Mouse (Mus musculus) left cerebral cortex, postnatal 4 days (tissue): ENCODE data around the gene Pgc. TPM values are rescaled to one million over a fixed set of nuclear protein-coding genes. Genes with fewer than 3 reads are reported as not detected.

Experiments
- DNase-seq: peaks from one replicate; pipeline ENCODE4 v3.0.0-alpha.2; 2022
- intact Hi-C: fragments of 180-260 bp; cut with DNase I; formaldehyde crosslinking; loops from one replicate; pipeline ENCODE4 v1.15.1; 2025
- total RNA-seq, 2 experiments: library from RNA; stranded (reverse); gene quantifications; 2 replicates each; pipeline ENCODE4 v1.2.3; 2021

Pgc gene
- not detected for total RNA-seq

GRCm38 (mm10) chr17:47726566-47726965 is at the start of gene Pgc:
TSS of gene Pgc (plus strand) at chr17:47726842.
- DNase-seq: no peak
- intact Hi-C loops: no loop called here

GRCm38 (mm10) chr17:47678238-47678637 is 48.4 kb upstream of the Pgc start:
- DNase-seq: no peak
- intact Hi-C loops: loop anchor here (5.0 kb wide), 1 partner anchor 66 kb away; the partner anchor contains the start of genes Bysl, Gm20517 and Med20

- intact Hi-C loops: loop anchor here (5.0 kb wide), 1 partner anchor 66 kb away; the partner anchor contains the start of genes Bysl, Gm20517 and Med20
- no peak for DNase-seq
Measured at GRCm38 (mm10) chr17:47678702-47679101, 47.9 kb upstream of the Pgc start.

GRCm38 (mm10) chr17:47682836-47683235 is 43.8 kb upstream of the Pgc start:
- DNase-seq: no peak
- intact Hi-C loops: no loop called here

DNA sequence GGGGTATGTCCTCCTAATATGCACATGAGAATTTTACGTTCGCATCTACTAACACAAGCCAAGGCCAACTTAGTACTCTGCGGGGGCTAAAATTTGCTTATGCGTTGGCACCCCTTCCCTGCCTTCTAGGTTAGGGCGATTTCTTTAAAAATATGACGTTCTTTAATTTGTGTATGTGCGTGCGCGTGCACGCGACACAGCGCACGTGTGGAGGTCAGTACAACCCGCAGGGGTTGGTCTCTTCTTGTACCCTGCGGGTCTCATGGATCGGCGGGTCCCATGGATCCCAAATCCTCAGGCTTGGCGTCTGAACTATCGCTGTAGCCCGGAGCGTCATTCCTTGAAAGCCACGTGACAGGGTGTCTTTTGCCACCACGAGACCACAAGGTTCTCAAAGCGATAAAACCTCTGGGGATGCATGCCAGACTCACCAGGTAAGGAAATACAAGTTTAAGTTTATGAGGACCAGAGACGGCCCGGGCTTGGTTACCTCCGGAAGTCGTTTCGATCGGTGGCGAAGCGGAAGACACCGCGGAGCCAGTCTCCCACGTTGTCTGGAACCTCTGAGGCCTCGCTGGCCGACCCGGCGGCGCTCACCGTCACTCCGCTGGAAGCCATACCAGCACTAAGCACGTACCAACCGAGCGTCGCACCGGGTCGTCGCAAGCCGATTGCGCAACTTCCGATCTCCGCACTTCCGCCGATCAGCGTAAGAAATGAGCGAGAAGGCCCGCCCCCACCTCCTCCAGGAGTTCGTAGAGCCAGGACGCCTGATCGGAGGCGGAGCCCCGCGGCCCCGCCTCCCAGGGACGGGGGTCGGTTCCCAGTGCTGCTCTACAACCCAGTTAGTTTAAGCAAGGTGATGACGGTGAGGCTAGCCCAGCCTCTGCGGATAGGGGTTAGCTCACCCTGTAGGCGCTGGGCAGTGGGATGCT is 39.0 kb upstream of the Pgc start:
- intact Hi-C loops: no loop called here
- DNase-seq: peak; percentile 96

GRCm38 (mm10) chr17:47688344-47688607 is 38.4 kb upstream of the Pgc start, which contains the start of gene Tomm6:
TSS of gene Tomm6 (minus strand) at chr17:47688386.
- no peak for DNase-seq
- intact Hi-C loops: no loop called here

- intact Hi-C loops: no loop called here
- peak; percentile 78 for DNase-seq
Measured at GRCm38 (mm10) chr17:47688608-47689575, 37.8 kb upstream of the Pgc start, which contains the start of gene Frs3. TSS of gene Frs3 (plus strand) at chr17:47689030.

DNA sequence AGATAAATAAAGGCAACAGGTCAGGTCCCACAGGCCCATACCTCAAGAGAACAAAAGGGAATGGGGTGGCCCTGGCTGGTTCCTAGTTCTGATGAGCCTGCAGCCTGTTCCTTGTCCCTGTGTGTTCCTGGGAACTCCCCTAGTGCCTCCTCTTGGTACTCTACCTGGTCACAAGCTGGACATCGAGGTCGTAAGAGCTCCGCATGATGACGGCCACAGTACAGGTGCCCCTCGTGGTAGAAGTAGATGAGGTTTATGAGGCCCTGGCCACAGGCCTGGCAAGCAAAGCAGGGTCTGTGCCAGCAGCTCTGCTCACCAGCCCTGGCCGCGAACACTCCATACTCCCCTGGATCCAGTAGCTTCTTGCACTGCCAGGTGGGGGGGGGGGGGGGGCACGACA is 36.7 kb upstream of the Pgc start:
- intact Hi-C loops: no loop called here
- DNase-seq: no peak

DNA sequence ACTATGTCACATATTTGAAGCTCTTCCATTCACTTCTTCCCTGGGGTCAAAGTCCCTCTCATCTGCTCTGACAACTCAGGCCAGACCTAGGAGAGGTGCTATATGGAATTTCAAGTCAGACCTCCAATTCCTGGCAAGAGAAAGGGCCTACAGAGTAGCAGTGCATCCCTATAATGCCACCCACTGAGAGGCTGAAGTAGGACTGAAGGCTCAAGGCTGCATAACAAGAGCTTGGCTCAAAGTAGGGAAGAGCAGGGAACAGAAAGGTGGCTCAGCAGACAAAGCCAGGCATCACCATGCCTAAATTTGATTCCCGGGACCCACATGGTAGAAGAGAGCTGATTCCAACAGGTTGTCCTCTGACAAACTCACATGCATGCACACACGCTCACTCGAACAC is 35.0 kb upstream of the Pgc start:
- intact Hi-C loops: no loop called here
- DNase-seq: no peak

- no peak for DNase-seq
- intact Hi-C loops: no loop called here
Measured at GRCm38 (mm10) chr17:47693671-47694441, 32.8 kb upstream of the Pgc start.

DNA sequence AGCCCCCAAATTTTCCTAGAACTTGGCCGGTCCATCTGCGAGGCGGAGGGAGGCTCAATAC is 32.4 kb upstream of the Pgc start, which contains the start of gene Gm21981:
Gm21981 (minus strand) TSS at position 14 of the 61 bp plus-strand sequence.
- no peak for DNase-seq
- intact Hi-C loops: no loop called here

DNA sequence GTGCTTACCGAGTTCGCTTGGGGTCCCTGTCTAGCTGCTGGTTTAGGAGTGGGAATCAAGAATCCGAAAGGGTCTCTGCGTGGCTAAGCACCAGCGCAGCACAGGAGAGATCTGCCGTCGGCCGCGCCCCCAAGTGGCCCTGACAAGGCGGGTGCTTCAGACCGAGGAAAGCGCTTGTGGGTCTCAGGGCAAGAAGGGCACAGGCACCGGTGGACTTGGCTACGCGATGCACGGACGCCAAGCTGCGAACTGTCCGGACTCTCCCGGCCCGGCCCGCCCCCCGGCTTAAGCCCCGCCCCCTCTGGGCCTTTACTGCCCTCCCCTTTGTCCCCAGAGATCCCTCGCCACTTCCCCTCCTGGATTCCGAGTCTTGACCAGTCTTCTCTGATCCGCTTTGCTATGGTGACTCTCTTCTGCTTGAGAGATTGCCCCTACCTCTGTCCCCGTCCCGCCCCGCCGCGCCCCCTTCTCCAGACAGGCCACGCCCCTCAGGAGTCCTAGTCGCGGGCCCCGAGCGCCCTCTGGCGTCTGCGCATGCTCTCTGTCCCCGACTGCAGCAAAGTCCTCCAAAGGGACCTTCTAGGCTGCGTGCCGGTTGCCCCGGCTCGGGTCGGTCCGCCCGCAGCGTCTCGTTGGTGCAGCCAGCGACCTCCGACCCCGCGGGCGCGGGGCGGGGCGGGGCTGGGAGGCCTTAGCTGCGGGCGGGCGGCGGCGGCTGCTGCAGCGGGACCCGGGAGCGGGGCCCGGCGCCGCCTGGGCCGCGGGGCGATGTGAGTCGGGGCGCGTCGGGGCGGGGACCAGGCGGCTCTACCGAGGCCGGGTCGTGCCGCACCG is 31.9 kb upstream of the Pgc start, which contains the start of gene Prickle4:
Prickle4 (minus strand) TSS at position 234 of the 834 bp plus-strand sequence.
- DNase-seq: peak; percentile 99
- intact Hi-C loops: no loop called here

DNA sequence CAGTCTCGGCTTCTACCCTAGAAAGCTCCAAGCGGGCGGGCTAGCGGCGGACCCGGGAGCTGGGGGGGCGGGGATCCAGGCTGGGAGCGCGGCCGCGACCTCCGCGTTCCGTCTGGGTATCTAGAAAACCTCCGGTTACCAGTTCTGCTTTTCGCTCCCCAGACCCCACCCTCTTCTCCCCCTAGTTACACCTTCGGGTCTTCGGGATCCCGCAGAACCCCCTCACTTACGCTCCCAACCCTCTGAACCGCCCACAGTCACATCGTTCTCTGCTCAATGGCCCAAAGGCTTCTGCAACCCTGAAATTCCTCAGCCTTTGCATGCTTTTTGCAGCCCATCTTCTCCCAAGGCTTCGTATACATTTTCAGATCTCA is 31.3 kb upstream of the Pgc start:
- no peak for DNase-seq
- intact Hi-C loops: no loop called here

DNA sequence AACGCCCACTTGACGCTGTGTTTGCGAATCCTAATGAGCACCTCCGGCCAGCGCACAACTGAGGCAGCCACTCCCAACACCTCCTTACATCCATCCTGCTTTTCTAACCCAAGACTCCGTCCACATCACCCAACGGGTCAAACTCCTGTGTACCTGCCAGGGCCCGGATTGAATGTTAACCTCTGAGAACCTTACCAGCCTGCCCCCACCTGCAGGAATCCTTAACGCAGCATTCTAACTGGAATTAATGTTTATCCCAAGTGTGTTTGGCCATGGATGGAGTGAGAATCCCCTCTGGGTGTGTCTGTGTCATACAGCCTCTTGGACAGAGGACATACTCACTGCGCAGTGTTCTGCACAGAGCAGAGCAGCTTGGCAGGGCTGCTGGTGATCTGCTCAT is 28.5 kb upstream of the Pgc start:
- no peak for DNase-seq
- intact Hi-C loops: no loop called here

DNA sequence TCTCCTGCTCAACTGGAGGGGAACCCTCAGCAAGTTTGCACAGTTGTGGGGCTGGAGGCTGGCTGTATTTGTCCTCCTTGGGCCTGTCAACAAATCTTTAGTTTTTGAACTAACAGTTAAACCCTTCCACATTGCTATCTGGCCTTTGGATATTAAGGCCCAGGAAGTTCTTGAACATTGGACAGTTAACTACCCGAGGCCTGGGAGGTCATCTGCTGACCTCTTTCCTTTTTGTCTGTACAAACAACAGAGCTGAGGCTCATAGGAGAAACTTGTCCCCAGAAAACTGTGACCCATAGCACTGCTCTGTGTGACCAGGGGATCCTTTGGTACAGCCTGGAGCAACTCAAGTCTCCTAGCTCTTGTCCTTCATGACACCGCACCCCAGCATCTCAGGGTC is 27.6 kb upstream of the Pgc start:
- DNase-seq: no peak
- intact Hi-C loops: no loop called here

GRCm38 (mm10) chr17:47701793-47702192 is 24.8 kb upstream of the Pgc start:
- no peak for DNase-seq
- intact Hi-C loops: no loop called here

GRCm38 (mm10) chr17:47702548-47703345 is 23.9 kb upstream of the Pgc start:
- intact Hi-C loops: no loop called here
- DNase-seq: no peak

GRCm38 (mm10) chr17:47703556-47703955 is 23.1 kb upstream of the Pgc start:
- intact Hi-C loops: no loop called here

GRCm38 (mm10) chr17:47704692-47705091 is 21.9 kb upstream of the Pgc start:
- intact Hi-C loops: no loop called here
- DNase-seq: no peak

More at GRCm38 (mm10) chr17:47703556-47703955, 23.1 kb upstream of the Pgc start:
- DNase-seq: no peak
